Mouse (Mus musculus) ES-E14 (cell line): ENCODE measurements around the gene Gdap1l1.

Experiments used
- CHD2 ChIP-seq: IDR thresholded peaks from 2 replicates; pipeline ENCODE4 v1.6.1; 2014; ENCODE audit warnings: mild to moderate bottlenecking, low read depth, low read length, inconsistent platforms
- HCFC1 ChIP-seq: IDR thresholded peaks from 2 replicates; pipeline ENCODE4 v1.6.1; 2012; ENCODE audit warnings: low read length, inconsistent platforms, borderline replicate concordance; ENCODE audit not compliant: insufficient read depth
- MAFK ChIP-seq: IDR thresholded peaks from 2 replicates; pipeline ENCODE4 v1.6.1; 2014; ENCODE audit warnings: mild to moderate bottlenecking, low read depth, low read length, inconsistent platforms; ENCODE audit not compliant: insufficient read depth
- ZC3H11A ChIP-seq: IDR thresholded peaks from 2 replicates; pipeline ENCODE4 v1.6.1; 2012; ENCODE audit warnings: low read depth, mild to moderate bottlenecking, inconsistent platforms, low read length, borderline replicate concordance
- ZNF384 ChIP-seq: IDR thresholded peaks from 2 replicates; pipeline ENCODE4 v1.6.1; 2012; ENCODE audit warnings: low read depth, low read length, inconsistent platforms

DNA sequence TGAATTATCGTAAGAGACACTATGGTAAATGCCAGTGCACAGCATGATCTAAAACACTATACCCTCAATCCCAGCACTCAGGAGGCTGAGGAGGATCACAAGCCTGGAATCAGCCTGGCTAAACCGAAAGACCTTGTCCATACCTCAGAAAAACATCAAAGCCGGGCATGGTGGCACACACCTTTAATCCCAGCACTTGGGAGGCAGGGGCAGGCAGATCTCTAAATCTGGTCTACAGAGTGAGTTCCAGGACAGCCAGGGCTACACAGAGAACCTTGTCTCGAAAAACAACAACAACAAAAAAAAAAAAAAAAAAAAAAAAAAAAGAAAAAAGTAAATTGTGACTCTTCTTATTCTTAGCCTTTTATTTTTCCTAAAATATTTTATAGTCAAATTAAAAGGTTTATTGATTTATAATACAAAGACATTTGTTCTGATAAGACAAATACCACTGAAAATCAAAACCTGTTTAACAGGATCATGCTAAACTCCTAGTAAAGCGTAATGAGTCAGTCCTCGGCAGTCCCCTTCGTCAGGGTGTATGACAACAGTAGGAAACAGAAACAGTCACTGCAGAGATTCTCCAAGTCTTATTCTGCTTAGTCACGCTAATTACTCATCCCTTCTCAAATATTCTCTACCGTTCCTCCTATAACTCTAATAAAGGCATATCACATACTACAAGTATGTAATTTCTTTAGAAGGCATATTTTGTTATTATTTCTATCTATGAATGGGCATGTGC, 25.3 kb upstream of the Gdap1l1 start:
- TF ChIP-seq ZC3H11A (no peak), MAFK (no peak), HCFC1 (no peak), ZNF384 (no peak), CHD2 (no peak)
